Mouse (Mus musculus): Measurements from ENCODE around the gene Trim47. TPM values are rescaled to one million over a fixed set of nuclear protein-coding genes. Genes with fewer than 3 reads are reported as not detected.

Trim47 gene
- polyA plus RNA-seq, 1 experiment: 6.6 TPM

DNA sequence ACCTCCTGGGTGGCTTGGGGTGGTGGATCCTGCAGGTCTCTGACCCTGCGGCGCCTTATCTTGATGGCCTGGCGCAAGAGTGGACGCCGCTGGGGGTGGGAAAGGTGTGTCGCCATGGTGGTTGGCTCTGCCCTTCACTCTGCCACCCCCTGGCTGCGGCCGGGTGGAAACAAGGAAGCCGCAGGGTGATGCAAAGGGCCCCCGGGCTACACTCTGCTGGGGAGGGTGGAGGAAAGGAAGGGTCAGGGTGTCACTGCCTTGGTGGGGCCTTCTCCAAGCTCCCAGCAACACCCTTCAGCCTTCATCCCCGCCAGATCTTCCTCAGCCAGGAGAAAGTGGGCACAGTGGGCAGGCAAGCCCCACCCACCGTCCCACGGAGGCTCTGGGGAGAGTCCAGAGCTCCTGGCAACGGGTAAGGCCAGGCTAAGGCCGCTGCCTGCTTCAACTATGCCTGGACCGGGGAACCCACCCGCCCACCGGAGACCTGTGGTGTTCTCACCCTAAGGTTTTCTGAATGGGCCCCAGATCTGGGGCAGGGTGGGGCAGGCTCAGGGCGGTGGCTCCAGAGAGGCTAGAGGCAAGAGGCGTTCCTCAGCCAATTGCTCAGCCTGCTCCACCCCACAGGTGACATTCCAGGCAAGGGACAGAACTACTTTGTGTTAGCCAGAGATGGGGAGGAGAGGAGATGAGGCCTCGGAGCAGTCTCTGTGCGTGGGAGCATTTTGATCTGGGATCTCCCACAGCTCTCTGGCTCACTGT, 49.4 kb downstream of the Trim47 start, which contains the start of gene Unc13d:
Unc13d (minus strand) TSS at position 516 of the 759 bp plus-strand sequence.
- Histone ChIP-seq H3K27ac (ENCODE audit: control insufficient read depth, insufficient read depth, low read depth, low read length) (0 out of 2 replicates have a peak within 1 kb of the TSS, but pooled peaks have one; percentile 27), H3K27me3 (ENCODE audit: control insufficient read depth, insufficient read depth, low read length) (no peaks in the 10 kb centered on the region), H3K4me1 (ENCODE audit: control insufficient read depth, insufficient read depth, low read length) (peaks cover 10% of the 10 kb centered on the region), H3K36me3 (ENCODE audit: control insufficient read depth, insufficient read depth, low read length) (no peaks in the 10 kb centered on the region), H3K4me3 (ENCODE audit: control insufficient read depth, low read depth, low read length) (peak within 1 kb of the TSS; percentile 28)
- TF ChIP-seq CTCF (IDR thresholded peaks at IDR 0.05; ENCODE audit: control insufficient read depth, insufficient read depth, insufficient replicate concordance, low read depth, low read length) (no peak), POLR2A (IDR thresholded peaks at IDR 0.05; ENCODE audit: control insufficient read depth, low read depth, low read length) (no peak)

GRCm38 (mm10) chr11:116076836-116077235, 50.2 kb downstream of the Trim47 start:
- TF ChIP-seq POLR2A (IDR thresholded peaks at IDR 0.05; ENCODE audit: control insufficient read depth, low read depth, low read length) (no peak), CTCF (IDR thresholded peaks at IDR 0.05; ENCODE audit: control insufficient read depth, insufficient read depth, insufficient replicate concordance, low read depth, low read length) (no peak)
- no peak overlapping the region for H3K27ac ChIP-seq (ENCODE audit: control insufficient read depth, insufficient read depth, low read depth, low read length)
- H3K4me1 ChIP-seq (ENCODE audit: control insufficient read depth, insufficient read depth, low read length): peaks cover 10% of the 10 kb centered on the region
- no peaks in the 10 kb centered on the region for H3K27me3 ChIP-seq (ENCODE audit: control insufficient read depth, insufficient read depth, low read length)
- no peaks in the 10 kb centered on the region for H3K36me3 ChIP-seq (ENCODE audit: control insufficient read depth, insufficient read depth, low read length)
- H3K4me3 ChIP-seq (ENCODE audit: control insufficient read depth, low read depth, low read length): no peak overlapping the region

GRCm38 (mm10) chr11:116076266-116076540, 50.8 kb downstream of the Trim47 start:
- Histone ChIP-seq H3K27ac (ENCODE audit: control insufficient read depth, insufficient read depth, low read depth, low read length) (no peak overlapping the region), H3K27me3 (ENCODE audit: control insufficient read depth, insufficient read depth, low read length) (no peaks in the 10 kb centered on the region), H3K4me1 (ENCODE audit: control insufficient read depth, insufficient read depth, low read length) (peaks cover 10% of the 10 kb centered on the region), H3K36me3 (ENCODE audit: control insufficient read depth, insufficient read depth, low read length) (no peaks in the 10 kb centered on the region), H3K4me3 (ENCODE audit: control insufficient read depth, low read depth, low read length) (no peak overlapping the region)
- TF ChIP-seq POLR2A (IDR thresholded peaks at IDR 0.05; ENCODE audit: control insufficient read depth, low read depth, low read length) (no peak), CTCF (IDR thresholded peaks at IDR 0.05; ENCODE audit: control insufficient read depth, insufficient read depth, insufficient replicate concordance, low read depth, low read length) (no peak)

GRCm38 (mm10) chr11:116075539-116076265, 51.3 kb downstream of the Trim47 start:
- H3K27ac ChIP-seq (ENCODE audit: control insufficient read depth, insufficient read depth, low read depth, low read length): no peak overlapping the region
- H3K4me3 ChIP-seq (ENCODE audit: control insufficient read depth, low read depth, low read length): no peak overlapping the region
- peaks cover 10% of the 10 kb centered on the region for H3K4me1 ChIP-seq (ENCODE audit: control insufficient read depth, insufficient read depth, low read length)
- H3K36me3 ChIP-seq (ENCODE audit: control insufficient read depth, insufficient read depth, low read length): no peaks in the 10 kb centered on the region
- TF ChIP-seq CTCF (IDR thresholded peaks at IDR 0.05; ENCODE audit: control insufficient read depth, insufficient read depth, insufficient replicate concordance, low read depth, low read length) (no peak), POLR2A (IDR thresholded peaks at IDR 0.05; ENCODE audit: control insufficient read depth, low read depth, low read length) (no peak)
- no peaks in the 10 kb centered on the region for H3K27me3 ChIP-seq (ENCODE audit: control insufficient read depth, insufficient read depth, low read length)

DNA sequence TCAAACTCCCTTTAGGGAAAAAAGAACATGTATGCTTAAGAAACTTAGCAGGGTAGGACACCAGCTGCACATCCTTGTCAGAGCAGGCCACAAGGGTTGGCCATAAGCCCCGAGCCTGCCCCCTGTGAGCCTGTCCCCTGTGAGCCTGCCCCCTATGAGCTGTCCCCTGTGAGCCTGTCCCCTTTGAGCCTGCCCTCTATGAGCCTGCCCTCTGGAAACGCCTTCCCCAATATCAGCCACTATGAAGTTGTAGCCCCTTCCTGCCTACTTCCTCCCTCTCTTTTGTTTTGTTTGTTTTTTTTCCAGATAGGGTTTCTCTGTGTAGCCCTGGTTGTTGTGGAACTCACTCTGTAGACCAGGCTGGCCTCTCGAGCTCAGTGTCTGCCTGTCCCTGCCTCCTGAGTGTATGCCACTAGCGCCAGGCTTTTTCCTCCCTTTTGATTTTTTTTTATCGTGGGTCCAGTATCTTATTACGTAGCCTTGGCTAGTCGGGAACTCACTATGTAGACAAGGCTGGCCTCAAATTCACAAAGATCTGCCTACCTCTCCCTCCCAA, 52.5 kb downstream of the Trim47 start:
- TF ChIP-seq POLR2A (IDR thresholded peaks at IDR 0.05; ENCODE audit: control insufficient read depth, low read depth, low read length) (no peak), CTCF (IDR thresholded peaks at IDR 0.05; ENCODE audit: control insufficient read depth, insufficient read depth, insufficient replicate concordance, low read depth, low read length) (no peak)
- Histone ChIP-seq H3K4me1 (ENCODE audit: control insufficient read depth, insufficient read depth, low read length) (peaks cover 10% of the 10 kb centered on the region), H3K27ac (ENCODE audit: control insufficient read depth, insufficient read depth, low read depth, low read length) (no peak overlapping the region), H3K27me3 (ENCODE audit: control insufficient read depth, insufficient read depth, low read length) (no peaks in the 10 kb centered on the region), H3K36me3 (ENCODE audit: control insufficient read depth, insufficient read depth, low read length) (no peaks in the 10 kb centered on the region), H3K4me3 (ENCODE audit: control insufficient read depth, low read depth, low read length) (no peak overlapping the region)

- Histone ChIP-seq H3K36me3 (ENCODE audit: control insufficient read depth, insufficient read depth, low read length) (no peaks in the 10 kb centered on the region), H3K27me3 (ENCODE audit: control insufficient read depth, insufficient read depth, low read length) (no peaks in the 10 kb centered on the region), H3K4me3 (ENCODE audit: control insufficient read depth, low read depth, low read length) (no peak overlapping the region), H3K4me1 (ENCODE audit: control insufficient read depth, insufficient read depth, low read length) (peaks cover 4% of the 10 kb centered on the region), H3K27ac (ENCODE audit: control insufficient read depth, insufficient read depth, low read depth, low read length) (no peak overlapping the region)
- no peak for TF ChIP-seq POLR2A (IDR thresholded peaks at IDR 0.05; ENCODE audit: control insufficient read depth, low read depth, low read length)
- no peak for TF ChIP-seq CTCF (IDR thresholded peaks at IDR 0.05; ENCODE audit: control insufficient read depth, insufficient read depth, insufficient replicate concordance, low read depth, low read length)
Measured at GRCm38 (mm10) chr11:116072608-116073007, 54.4 kb downstream of the Trim47 start.

DNA sequence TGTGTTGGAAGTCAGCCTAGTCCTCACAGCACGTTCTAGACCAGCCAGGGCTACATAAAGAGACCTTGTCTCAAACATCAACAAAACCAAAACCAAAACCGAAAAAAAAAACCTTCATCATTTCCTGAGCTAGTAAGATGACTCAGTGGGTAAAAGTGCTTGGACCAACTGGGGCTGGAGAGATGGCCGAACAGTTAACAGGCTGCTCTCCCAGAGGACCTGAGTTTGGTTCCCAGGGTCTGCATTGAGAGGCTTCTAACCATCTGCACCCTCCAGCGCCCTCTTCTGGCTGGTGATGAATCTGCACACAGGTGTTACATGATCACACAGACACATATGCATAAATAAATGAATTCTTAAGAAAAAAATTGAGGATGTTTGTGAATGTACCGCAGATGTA, 55.5 kb downstream of the Trim47 start:
- Histone ChIP-seq H3K36me3 (ENCODE audit: control insufficient read depth, insufficient read depth, low read length) (no peaks in the 10 kb centered on the region), H3K4me1 (ENCODE audit: control insufficient read depth, insufficient read depth, low read length) (no peaks in the 10 kb centered on the region; the same call in 1 of the 2 replicates), H3K27me3 (ENCODE audit: control insufficient read depth, insufficient read depth, low read length) (no peaks in the 10 kb centered on the region), H3K4me3 (ENCODE audit: control insufficient read depth, low read depth, low read length) (no peak overlapping the region), H3K27ac (ENCODE audit: control insufficient read depth, insufficient read depth, low read depth, low read length) (no peak overlapping the region)
- TF ChIP-seq POLR2A (IDR thresholded peaks at IDR 0.05; ENCODE audit: control insufficient read depth, low read depth, low read length) (no peak), CTCF (IDR thresholded peaks at IDR 0.05; ENCODE audit: control insufficient read depth, insufficient read depth, insufficient replicate concordance, low read depth, low read length) (peak; percentile 52; the same call in 1 of the 2 replicates)

Measured in testis, adult 2 months (tissue).